Mouse (Mus musculus) left cerebral cortex, postnatal 10 days (tissue): ENCODE results near the gene Prep. TPM values are rescaled to one million over a fixed set of nuclear protein-coding genes. Genes with fewer than 3 reads are reported as not detected.

Experiments
- microRNA-seq: library from miRNA; unstranded; fragments of <30 nt; microRNA quantifications from one replicate; pipeline ENCODE4 v1.2.0, GENCODE M21; 2022
- total RNA-seq, 2 experiments: library from RNA; stranded (reverse); gene quantifications; 2 replicates each; pipeline ENCODE4 v1.2.3; 2021

Gene Prep
- total RNA-seq, 2 experiments from 2014 or later = 19.3 to 20.5 TPM

Small RNA genes within 50 kb of the gene (microRNA-seq; reads per million reads assigned to microRNA genes)
- not detected for gene Gm23766

Other genes with a start within 250 kb of the Prep start
- gene Popdc3, start 110.9 kb downstream of the Prep start, total RNA-seq = 1 to 10 TPM; 1.5 to 1.6 TPM